Mouse (Mus musculus): ENCODE measurements around the gene C530008M17Rik. TPM values are rescaled to one million over a fixed set of nuclear protein-coding genes. Genes with fewer than 3 reads are reported as not detected.
A peak's percentile ranks its signal among the peaks of the same experiment; 100 is the strongest.

Gene C530008M17Rik
- polyA plus RNA-seq, 1 experiment = 122 TPM

DNA sequence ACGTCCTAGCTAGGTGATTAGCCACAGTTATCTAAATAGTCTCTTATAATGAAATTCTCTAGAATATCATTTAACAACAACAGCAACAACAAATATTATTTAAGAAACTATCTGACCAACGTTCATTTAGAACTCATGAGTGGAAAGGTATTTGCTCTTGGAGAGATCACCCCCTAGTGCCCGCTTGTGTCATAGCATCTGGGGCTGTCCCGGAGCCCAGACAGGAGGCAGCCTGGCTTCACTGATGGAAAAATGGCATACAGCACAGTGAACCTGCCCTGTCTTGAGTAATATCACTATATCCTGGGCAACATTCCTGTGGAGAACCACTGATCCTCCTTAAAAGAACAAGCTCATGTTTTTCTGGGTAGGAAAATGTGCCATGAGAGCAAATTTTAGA lies 187.1 kb downstream of the C530008M17Rik start:
- peak; percentile 81 for DNase-seq (ENCODE audit: low read depth)
- TF ChIP-seq CTCF (IDR thresholded peaks at IDR 0.05; ENCODE audit: borderline replicate concordance, extremely low read depth, insufficient read depth, insufficient read length) (peak; percentile 85), POLR2A (IDR thresholded peaks at IDR 0.05; ENCODE audit: borderline replicate concordance, extremely low read depth, insufficient read depth, insufficient read length, poor library complexity, severe bottlenecking) (no peak)

DNA sequence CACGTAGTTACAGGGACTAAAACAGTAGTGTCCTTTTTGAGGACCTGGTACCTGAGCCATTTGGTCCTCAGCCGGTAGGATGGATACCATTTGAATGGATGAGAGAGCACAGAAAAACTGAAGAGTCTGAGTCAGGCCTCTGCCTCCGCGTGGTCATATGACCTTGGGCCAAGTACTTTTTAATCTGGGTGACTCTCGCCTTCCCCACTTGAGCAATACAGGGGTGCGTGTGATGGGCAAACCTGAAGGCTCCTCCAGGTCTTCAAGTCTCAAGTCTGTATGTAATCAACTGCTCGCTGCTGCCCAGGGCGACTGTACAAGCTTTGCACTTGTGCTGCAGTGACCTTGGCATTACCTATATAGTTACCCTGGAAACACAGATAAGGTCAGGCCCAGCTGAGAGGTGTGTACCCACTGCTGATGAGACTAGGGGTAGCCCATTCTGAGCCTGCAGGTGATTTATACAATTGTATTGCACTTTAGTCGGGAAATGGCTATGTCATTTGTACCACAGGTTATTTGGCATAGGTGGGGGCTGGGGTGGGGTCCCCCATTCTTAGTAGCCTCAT lies 187.6 kb downstream of the C530008M17Rik start:
- DNase-seq (ENCODE audit: low read depth) = no peak
- TF ChIP-seq POLR2A (IDR thresholded peaks at IDR 0.05; ENCODE audit: borderline replicate concordance, extremely low read depth, insufficient read depth, insufficient read length, poor library complexity, severe bottlenecking) (no peak), CTCF (IDR thresholded peaks at IDR 0.05; ENCODE audit: borderline replicate concordance, extremely low read depth, insufficient read depth, insufficient read length) (no peak)

DNA sequence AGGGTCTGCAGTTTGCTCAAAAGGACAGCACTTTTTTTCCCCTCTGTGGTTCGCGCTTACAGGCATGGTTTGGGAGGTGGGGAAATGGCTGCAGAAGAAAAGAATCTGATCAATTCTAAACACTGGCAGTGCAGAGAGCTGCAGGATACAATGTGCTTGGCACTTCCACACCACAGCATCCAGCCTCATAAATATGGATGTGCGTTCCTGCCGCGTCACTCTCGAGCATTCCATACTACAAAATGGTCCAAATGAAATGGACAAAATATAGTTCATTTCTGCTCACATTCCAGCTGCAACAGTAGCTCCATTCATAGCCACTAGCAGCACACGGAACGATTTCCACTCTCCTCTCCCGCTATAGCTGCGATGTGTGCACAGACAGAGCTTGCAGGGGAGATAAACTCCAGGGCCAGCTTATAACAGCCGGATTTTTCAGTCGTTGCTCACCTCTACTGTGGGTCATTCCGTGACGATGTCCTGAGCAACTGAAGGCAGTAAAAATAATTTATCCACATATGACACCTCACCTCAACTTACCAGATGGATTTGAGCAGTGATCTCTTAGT lies 188.4 kb downstream of the C530008M17Rik start:
- TF ChIP-seq POLR2A (IDR thresholded peaks at IDR 0.05; ENCODE audit: borderline replicate concordance, extremely low read depth, insufficient read depth, insufficient read length, poor library complexity, severe bottlenecking) (no peak), CTCF (IDR thresholded peaks at IDR 0.05; ENCODE audit: borderline replicate concordance, extremely low read depth, insufficient read depth, insufficient read length) (no peak)
- peak; percentile 75 for DNase-seq (ENCODE audit: low read depth)

DNA sequence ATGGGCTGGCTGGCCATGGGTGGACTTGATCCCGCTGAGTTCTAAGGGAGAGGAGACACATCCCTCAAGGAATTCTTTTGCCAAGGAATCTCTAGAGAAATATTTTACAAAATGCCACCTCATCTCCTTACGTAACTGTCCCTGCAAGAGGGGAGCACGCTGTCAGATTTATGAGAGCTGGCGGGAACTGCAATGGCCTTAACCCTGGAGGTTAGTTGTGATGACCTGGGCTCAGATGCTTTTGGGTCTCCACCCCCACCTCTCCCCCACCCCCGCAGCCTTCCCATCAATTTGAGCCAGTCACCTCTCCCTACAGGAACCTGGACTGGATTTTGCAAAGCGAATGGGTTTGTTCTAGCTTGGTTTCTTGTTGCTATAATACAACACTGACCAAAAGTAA lies 190.8 kb downstream of the C530008M17Rik start:
- TF ChIP-seq POLR2A (IDR thresholded peaks at IDR 0.05; ENCODE audit: borderline replicate concordance, extremely low read depth, insufficient read depth, insufficient read length, poor library complexity, severe bottlenecking) (no peak), CTCF (IDR thresholded peaks at IDR 0.05; ENCODE audit: borderline replicate concordance, extremely low read depth, insufficient read depth, insufficient read length) (no peak)
- no peak for DNase-seq (ENCODE audit: low read depth)

DNA sequence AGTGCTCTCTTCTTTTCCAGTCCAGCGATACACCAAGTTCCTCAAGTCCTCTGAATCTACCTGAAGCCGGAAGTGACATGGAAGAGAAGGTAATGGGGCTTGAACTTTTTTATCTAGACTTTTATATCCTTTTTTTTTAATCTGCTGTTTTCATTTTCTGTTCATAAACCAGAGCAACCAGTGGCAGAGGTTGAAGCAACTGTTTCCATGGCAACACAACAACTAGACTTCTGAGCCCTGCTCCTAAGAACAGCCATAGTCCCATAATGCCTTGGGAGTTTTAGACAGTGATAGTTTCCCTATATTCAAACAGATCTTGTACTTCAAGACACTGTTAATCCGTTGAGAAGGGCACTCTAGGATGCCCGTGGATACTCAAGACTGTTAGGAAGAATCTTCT lies 195.0 kb downstream of the C530008M17Rik start:
- peak; percentile 56 for DNase-seq (ENCODE audit: low read depth)
- TF ChIP-seq CTCF (IDR thresholded peaks at IDR 0.05; ENCODE audit: borderline replicate concordance, extremely low read depth, insufficient read depth, insufficient read length) (no peak), POLR2A (IDR thresholded peaks at IDR 0.05; ENCODE audit: borderline replicate concordance, extremely low read depth, insufficient read depth, insufficient read length, poor library complexity, severe bottlenecking) (no peak)

DNA sequence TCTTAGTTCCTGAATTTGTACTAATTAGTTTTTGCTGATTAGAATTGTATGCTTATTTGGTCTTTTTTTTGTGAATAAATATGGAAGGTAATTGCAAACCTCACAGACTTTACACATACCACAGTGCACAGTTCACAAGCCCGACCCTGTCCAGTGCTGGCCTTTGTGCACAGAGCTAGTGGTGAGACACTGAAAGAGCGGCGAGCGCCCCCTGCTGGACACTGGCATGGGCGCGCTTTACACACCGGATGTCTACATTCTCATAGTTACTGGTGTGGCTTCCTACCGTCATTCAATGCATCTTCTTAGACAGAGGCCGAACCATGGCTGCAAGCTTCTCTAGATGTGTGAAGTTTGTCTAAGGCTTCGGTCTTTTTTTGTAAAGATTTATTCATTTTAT lies 197.2 kb downstream of the C530008M17Rik start:
- DNase-seq (ENCODE audit: low read depth) = peak; percentile 88
- TF ChIP-seq POLR2A (IDR thresholded peaks at IDR 0.05; ENCODE audit: borderline replicate concordance, extremely low read depth, insufficient read depth, insufficient read length, poor library complexity, severe bottlenecking) (no peak), CTCF (IDR thresholded peaks at IDR 0.05; ENCODE audit: borderline replicate concordance, extremely low read depth, insufficient read depth, insufficient read length) (peak; percentile 96)

DNA sequence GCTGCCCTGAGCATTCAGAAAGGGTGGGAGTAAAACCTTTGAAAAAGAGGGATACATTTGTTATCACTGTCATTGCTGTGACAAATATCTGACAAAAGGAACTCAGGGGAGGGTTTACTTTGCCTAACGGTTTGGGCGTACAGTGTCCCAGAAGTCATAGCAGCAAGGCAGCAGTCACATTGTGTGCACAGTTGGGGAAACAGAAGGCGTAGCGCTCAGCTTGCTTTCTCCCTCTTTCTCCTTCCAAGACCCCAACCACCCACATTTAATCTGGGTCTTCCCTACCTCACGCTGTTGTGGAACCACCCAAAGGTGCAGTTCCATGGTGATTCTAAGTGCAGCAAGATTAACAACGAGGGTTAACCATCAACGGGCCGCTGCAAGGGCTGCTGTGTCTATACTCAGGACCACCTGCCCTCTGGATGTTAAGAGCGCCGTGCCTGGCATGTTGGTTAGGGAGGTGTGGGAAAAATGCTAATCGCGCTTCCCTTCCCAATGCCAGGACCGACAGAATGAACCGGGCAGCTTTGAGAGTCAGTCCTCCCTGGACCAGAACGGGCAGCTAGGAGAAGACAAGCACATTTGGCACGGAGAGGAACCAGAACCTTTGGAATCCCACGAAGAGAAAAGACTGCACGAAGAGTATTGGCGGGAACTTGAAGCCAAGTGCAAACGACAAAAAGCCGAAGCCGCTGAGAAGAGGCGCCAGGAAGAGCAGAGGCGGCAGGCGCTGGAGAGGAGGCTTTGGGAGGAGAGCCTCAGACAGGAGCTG lies 199.7 kb downstream of the C530008M17Rik start:
- DNase-seq (ENCODE audit: low read depth) = peak; percentile 54
- TF ChIP-seq POLR2A (IDR thresholded peaks at IDR 0.05; ENCODE audit: borderline replicate concordance, extremely low read depth, insufficient read depth, insufficient read length, poor library complexity, severe bottlenecking) (no peak), CTCF (IDR thresholded peaks at IDR 0.05; ENCODE audit: borderline replicate concordance, extremely low read depth, insufficient read depth, insufficient read length) (no peak)

DNA sequence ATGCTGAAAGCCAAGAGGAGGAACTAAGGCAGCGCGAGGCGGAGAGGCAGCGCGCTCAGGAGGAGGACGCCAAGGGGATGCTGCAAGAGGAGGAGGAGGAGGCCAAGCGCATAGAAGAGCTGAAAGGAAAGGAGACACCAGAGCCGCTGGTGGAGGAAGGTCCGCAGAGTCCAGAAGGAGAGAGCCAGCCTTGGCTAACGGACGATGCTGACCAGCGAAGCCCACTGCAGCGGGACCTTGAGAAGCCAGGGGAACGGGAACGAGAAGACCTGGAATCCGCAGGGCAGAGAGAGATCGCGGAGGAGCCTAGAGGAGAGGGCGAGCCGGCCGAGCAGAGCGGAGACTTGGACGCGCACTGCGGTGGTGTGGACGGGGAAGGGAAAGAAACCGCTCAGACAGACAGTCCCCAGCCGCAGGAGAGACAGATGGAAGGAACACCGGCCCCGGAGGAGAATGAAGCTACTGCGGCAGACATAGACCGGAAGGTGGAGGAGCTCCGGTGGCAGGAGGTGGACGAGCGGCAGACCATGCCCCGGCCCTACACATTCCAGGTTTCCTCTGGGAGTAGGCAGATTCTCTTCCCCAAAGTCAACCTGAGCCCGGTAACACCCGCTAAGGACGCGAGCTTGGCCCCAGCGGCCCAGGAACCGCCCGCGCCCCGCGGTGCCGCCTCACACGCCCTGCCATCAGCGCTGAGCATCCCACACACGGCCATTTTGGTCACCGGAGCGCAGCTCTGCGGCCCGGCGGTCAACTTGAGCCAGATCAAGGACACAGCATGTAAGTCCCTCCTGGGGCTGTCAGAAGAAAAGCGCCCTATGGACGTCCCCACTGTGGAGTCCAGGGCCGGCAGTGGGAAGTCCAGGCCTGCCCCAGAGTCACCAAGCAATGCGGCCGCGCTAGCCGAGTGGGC lies 201.0 kb downstream of the C530008M17Rik start:
- no peak for DNase-seq (ENCODE audit: low read depth)
- no peak for TF ChIP-seq POLR2A (IDR thresholded peaks at IDR 0.05; ENCODE audit: borderline replicate concordance, extremely low read depth, insufficient read depth, insufficient read length, poor library complexity, severe bottlenecking)

DNA sequence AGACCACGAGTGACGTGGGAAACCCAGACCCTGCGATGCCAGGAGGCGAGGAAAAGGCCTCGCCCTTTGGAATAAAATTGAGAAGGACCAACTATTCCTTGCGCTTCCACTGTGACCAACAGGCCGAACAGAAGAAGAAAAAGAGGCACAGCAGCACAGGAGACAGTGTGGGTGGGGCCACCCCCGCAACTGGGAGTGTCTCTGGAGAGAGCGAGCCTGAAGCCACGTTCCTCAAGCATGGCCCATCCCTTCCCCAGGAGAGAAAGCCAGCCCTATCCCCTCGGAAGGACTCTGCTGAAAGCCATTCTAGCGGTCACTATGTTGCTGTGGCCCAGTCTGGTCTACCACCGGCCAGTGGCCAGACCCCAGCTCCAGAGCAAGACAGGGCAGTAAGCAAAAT lies 202.1 kb downstream of the C530008M17Rik start:
- TF ChIP-seq CTCF (IDR thresholded peaks at IDR 0.05; ENCODE audit: borderline replicate concordance, extremely low read depth, insufficient read depth, insufficient read length) = no peak
- TF ChIP-seq POLR2A (IDR thresholded peaks at IDR 0.05; ENCODE audit: borderline replicate concordance, extremely low read depth, insufficient read depth, insufficient read length, poor library complexity, severe bottlenecking) = no peak
- no peak for DNase-seq (ENCODE audit: low read depth)

DNA sequence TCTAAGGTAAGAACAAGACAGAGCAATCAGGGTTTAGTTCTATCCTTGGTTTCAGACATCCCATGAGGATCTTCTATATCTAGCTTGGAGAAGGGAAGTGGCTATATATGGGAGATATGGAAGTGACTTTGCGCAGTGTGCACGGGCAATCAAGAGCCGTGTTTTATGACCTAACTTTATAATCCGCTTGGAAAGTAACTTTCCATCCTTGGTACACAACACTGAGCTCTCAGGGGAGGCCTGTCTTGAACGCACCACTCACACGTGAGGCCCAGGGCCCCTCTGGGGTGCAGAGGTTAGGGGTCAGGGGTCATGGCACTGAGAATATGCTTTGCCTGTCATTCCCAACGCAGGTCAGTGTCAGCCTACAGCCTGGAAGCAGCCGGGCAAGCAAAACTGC lies 210.5 kb downstream of the C530008M17Rik start:
- no peak for DNase-seq (ENCODE audit: low read depth)
- no peak for TF ChIP-seq POLR2A (IDR thresholded peaks at IDR 0.05; ENCODE audit: borderline replicate concordance, extremely low read depth, insufficient read depth, insufficient read length, poor library complexity, severe bottlenecking)
- TF ChIP-seq CTCF (IDR thresholded peaks at IDR 0.05; ENCODE audit: borderline replicate concordance, extremely low read depth, insufficient read depth, insufficient read length) = no peak

DNA sequence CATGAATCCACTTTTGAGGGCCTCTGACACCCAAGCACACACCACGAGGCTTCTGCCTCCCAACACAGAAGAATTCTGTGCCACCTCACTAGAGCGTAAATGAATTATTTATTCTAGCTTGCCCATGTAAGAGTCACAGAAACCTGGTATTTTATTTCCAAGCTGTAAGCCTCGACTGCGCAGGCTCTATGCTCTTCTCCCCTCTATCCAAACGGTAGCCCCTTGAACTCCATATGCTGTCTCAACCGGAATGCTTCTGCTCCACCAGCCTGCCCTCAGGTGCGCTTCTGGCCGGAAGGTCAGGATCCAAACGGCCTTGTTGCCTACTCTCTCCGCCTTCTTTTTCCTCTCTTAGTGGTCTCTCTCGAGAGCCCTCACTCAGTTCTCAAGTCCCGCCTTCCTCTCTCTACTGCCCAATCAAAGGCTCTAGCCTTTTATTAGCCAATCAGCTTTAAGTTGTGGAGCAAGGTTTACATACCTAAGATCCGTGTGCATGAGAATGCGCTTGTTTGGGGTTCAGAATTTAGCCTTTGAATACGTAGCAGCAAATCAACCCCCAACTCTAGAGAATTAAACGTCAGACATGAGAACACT lies 212.5 kb downstream of the C530008M17Rik start:
- DNase-seq (ENCODE audit: low read depth) = peak; percentile 59
- no peak for TF ChIP-seq POLR2A (IDR thresholded peaks at IDR 0.05; ENCODE audit: borderline replicate concordance, extremely low read depth, insufficient read depth, insufficient read length, poor library complexity, severe bottlenecking)
- no peak for TF ChIP-seq CTCF (IDR thresholded peaks at IDR 0.05; ENCODE audit: borderline replicate concordance, extremely low read depth, insufficient read depth, insufficient read length)
